Mouse (Mus musculus) thymus, adult 2 months (tissue): ENCODE results near the gene Rfxank. TPM values are rescaled to one million over a fixed set of nuclear protein-coding genes. Genes with fewer than 3 reads are reported as not detected.

ENCODE experiments used
- DNase-seq: peaks from one replicate; pipeline ENCODE4 v3.0.0; 2021
- H3K27ac ChIP-seq: fragments of 200-500 bp; 2 replicates; pipeline ENCODE4 v1.5.1; 2012; ENCODE audit warnings: low read length, control low read depth; ENCODE audit not compliant: control insufficient read depth, insufficient read depth
- H3K27me3 ChIP-seq: fragments of 200-500 bp; 2 replicates; pipeline ENCODE4 v1.6.1; 2012; ENCODE audit warnings: mild to moderate bottlenecking, low read length, moderate library complexity, mixed read lengths; ENCODE audit not compliant: control insufficient read depth, insufficient read depth
- H3K36me3 ChIP-seq: fragments of 200-500 bp; 2 replicates; pipeline ENCODE4 v1.6.1; 2012; ENCODE audit warnings: mild to moderate bottlenecking, low read length, moderate library complexity; ENCODE audit not compliant: control insufficient read depth, insufficient read depth
- H3K4me1 ChIP-seq: fragments of 200-500 bp; replicated peaks from 2 replicates; pipeline ENCODE4 v1.6.1; 2012; ENCODE audit warnings: low read length; ENCODE audit not compliant: control insufficient read depth, insufficient read depth
- H3K4me3 ChIP-seq: fragments of 200-500 bp; 2 replicates; pipeline ENCODE4 v1.5.1; 2012; ENCODE audit warnings: mild to moderate bottlenecking, low read length, control low read depth, moderate library complexity; ENCODE audit not compliant: control insufficient read depth, insufficient read depth
- CTCF ChIP-seq: fragments of 200-500 bp; IDR thresholded peaks from 2 replicates; pipeline ENCODE4 v1.5.1; 2012; ENCODE audit warnings: mild to moderate bottlenecking, control low read depth, low read length, moderate library complexity, borderline replicate concordance; ENCODE audit not compliant: control insufficient read depth, poor library complexity, insufficient read depth; ENCODE audit errors: extremely low read depth
- POLR2A ChIP-seq: fragments of 200-500 bp; IDR thresholded peaks from 2 replicates; pipeline ENCODE4 v1.6.1; 2012; ENCODE audit warnings: mild to moderate bottlenecking, low read length, control low read depth, moderate library complexity; ENCODE audit not compliant: control insufficient read depth, poor library complexity, insufficient read depth; ENCODE audit errors: extremely low read depth
- WGBS: fragments of 180-500 bp; shearing (Covaris S2); methylation state at CpG from one replicate; pipeline ENCODE4 v1.1.7; 2018; 5-methylcytosine and 5-hydroxymethylcytosine counted together
- polyA plus RNA-seq: library from polyadenylated mRNA; depleted of rRNA; stranded (reverse); fragments of >200 nt; gene quantifications from 2 replicates; pipeline ENCODE4 v1.2.3, GENCODE M21; 2012; rRNA removed

Gene Rfxank
- polyA plus RNA-seq = 49.7 and 58.2 TPM in 2 replicates

DNA sequence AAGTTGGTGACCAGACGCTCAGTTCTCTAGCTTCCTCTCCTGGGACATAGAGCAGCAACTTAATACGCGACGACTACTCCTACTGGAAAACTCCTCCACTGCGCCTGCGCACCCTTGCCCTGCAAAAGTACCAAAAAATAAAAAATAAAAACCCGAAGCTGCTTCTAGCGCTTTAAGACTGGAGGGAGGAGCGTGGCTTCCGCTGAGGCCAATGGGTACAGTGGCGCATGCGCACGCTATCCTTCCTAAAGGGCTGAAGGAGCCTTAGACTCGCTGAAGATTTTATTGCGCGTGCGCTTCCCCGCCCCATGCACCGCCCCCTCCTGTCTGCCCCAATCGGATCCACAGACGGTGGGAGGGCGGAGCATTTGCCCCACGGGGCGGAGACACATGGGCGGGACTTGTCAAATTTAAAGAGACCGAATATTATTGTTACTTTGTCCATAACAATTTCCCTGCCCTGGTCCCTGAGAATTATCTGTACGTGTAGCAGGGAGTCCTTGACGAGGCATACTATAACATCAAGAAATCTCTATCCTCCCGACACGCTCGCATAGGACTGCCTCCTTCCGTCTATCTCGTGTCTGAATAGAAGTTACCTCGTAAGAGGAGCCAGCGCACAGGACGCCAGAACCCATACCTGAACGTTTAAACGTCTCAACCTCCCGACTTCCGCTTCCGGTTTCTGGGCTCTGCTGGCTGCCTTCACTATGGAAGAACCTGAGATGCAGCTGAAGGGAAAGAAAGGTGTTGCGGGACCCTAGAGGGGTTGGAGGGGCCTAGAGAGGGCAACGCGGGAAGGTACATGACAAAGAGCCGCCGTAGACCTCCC lies at the start of gene Rfxank, which contains the start of the genes Borcs8 and Mef2b:
Gene Rfxank, minus strand, starts transcription at position 129 of the 832 bp plus-strand sequence.
Gene Borcs8, plus strand, starts transcription at position 474 of the 832 bp plus-strand sequence.
Gene Mef2b, plus strand, starts transcription at position 686 of the 832 bp plus-strand sequence.
- Histone ChIP-seq H3K4me3 (peak within 1 kb of the TSS; percentile 96), H3K27ac (peak within 1 kb of the TSS; percentile 91), H3K36me3 (peaks cover 9% of the 10 kb centered on the region; the same call in 1 of the 2 replicates), H3K4me1 (peaks cover 15% of the 10 kb centered on the region), H3K27me3 (no peaks in the 10 kb centered on the region)
- under 1% methylated on average over 46 of the region's 46 CpGs for WGBS
- DNase-seq = peak; percentile 98
- no peak for TF ChIP-seq CTCF
- TF ChIP-seq POLR2A = peak; percentile 50; the same call in 1 of the 2 replicates

DNA sequence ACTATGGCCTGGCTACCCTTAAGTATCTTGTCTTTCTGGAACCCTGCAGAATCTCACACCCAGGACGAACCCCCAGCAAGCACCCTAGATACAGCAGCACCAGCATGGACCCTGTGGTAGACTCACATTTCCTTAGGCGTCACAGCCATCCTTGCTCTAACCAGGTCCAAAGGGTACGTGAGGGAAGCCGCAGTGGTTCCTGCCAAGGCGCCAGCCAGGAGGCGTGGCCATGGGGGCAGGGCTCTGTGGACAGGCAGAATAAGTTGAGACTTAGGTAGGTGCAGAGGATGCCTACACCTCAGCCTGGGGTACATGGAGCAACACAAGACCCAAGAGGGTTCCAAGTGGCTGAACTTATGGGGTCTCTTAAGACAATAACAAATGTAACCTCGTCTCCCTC lies 49.8 kb upstream of the Rfxank start:
- H3K36me3 ChIP-seq = no peaks in the 10 kb centered on the region
- H3K27me3 ChIP-seq = no peaks in the 10 kb centered on the region
- H3K4me1 ChIP-seq = no peaks in the 10 kb centered on the region
- TF ChIP-seq POLR2A (no peak), CTCF (no peak)
- H3K27ac ChIP-seq = no peak overlapping the region
- DNase-seq = no peak
- WGBS = 90% methylated on average over 7 of the region's 7 CpGs
- no peak overlapping the region for H3K4me3 ChIP-seq

DNA sequence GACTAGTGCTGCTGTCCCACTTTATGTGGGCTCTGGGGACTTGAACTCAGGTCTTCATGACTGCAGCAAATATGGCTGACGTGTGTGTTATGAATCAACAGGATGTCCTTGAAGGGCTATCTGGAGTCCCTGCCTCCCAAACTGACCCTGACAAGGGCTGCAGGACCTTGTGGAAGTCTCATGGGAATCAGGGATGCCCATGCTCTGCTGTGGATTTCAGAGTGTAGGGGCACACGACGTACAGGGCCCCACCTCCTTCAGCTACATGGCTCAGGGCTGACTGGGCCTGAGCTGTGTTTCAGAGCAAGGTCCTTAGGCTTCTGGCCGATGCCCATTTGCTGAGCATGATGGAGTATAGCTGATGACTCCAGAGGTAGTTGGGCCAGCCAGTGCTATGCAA lies 44.2 kb upstream of the Rfxank start:
- no peak for DNase-seq
- TF ChIP-seq CTCF = no peak
- TF ChIP-seq POLR2A = no peak
- no peaks in the 10 kb centered on the region for H3K4me1 ChIP-seq
- no peak overlapping the region for H3K27ac ChIP-seq
- no peaks in the 10 kb centered on the region for H3K27me3 ChIP-seq
- H3K36me3 ChIP-seq = no peaks in the 10 kb centered on the region; the same call in 1 of the 2 replicates
- H3K4me3 ChIP-seq = no peak overlapping the region
- 96% methylated on average over 4 of the region's 4 CpGs for WGBS

DNA sequence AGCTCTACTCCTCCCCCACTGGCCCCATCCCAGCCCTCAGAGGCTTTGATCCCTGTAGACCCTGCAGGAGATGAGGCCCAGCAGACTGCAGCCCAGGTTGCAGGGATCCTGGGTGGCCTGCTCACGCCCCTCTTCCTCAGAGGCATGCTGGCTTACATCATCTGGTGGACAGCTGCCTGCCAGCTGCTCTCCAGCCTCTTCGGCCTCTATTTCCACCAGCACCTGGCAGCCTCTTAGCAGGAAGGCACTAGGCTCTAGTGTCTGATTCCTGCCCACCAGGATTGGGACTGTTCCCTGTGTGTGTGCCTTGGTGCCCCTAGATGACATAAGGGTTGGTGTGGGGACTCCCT lies 42.9 kb upstream of the Rfxank start:
- Histone ChIP-seq H3K27me3 (no peaks in the 10 kb centered on the region), H3K27ac (no peak overlapping the region), H3K4me3 (no peak overlapping the region), H3K4me1 (no peaks in the 10 kb centered on the region), H3K36me3 (no peaks in the 10 kb centered on the region; the same call in 1 of the 2 replicates)
- 100% methylated on average over 2 of the region's 2 CpGs for WGBS
- TF ChIP-seq CTCF (no peak), POLR2A (no peak)
- DNase-seq = no peak

DNA sequence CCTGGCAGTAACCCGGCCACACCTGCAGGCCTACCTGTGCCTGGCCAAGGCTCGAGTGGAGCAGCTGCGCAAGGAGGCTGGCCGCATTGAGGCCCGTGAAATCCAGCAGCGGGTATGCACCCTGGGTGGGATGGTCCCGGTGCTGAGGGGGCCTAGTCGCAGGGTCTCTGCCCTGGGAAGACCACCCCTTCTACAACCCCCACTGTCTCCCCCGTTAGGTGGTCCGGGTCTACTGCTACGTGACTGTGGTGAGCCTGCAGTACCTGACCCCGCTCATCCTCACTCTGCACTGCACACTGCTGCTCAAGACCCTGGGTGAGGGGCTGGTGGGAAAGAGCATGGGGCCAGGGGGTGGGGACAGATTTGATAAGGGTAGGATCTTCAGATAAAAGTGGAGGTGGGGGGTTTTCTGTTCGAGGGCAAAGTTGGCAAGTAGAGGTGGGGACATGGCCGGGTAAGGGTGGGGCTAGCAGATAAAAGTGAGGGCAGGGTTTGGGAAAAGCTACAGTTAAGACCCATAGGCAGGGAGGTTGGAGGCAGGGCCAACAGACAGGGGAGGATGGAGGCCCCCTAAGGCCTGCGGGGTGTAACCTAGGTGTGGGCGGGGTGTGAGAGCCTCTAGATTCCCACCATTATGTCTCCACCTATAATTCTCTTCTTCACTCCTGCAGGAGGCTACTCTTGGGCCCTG lies 42.4 kb upstream of the Rfxank start:
- no peak overlapping the region for H3K4me3 ChIP-seq
- no peaks in the 10 kb centered on the region; the same call in 1 of the 2 replicates for H3K36me3 ChIP-seq
- H3K27me3 ChIP-seq = no peaks in the 10 kb centered on the region
- no peak for DNase-seq
- WGBS = 94% methylated on average over 16 of the region's 16 CpGs
- H3K4me1 ChIP-seq = no peaks in the 10 kb centered on the region
- TF ChIP-seq POLR2A (no peak), CTCF (no peak)
- H3K27ac ChIP-seq = no peak overlapping the region

DNA sequence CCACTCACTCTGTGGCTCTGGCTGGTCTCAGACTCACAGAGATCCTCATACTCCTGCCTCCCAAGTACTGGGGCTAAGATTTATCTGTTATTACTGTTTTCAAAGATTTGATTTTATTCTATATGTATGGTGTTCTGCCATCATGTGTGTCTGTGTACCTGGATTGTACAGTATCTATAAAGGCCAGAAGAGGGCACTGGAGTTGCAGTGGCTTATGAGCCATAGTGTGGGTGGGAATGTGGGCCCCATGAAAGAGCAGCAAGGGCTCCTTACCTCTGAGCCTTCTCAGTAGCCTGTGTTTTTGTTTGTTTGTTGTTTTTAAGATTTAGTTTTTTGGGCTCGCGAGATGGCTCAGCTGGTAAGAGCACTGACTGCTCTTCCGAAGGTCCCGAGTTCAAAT lies 40.1 kb upstream of the Rfxank start:
- WGBS = 95% methylated on average over 4 of the region's 4 CpGs
- Histone ChIP-seq H3K4me3 (no peak overlapping the region), H3K4me1 (0 out of 2 replicates have a peak, but pooled peaks cover 4% of the 10 kb centered on the region), H3K27me3 (no peaks in the 10 kb centered on the region), H3K27ac (no peak overlapping the region), H3K36me3 (no peaks in the 10 kb centered on the region; the same call in 1 of the 2 replicates)
- no peak for TF ChIP-seq POLR2A
- no peak for TF ChIP-seq CTCF
- no peak for DNase-seq
